Mouse (Mus musculus): ENCODE data around the gene Krtap9-5.

Gene Krtap9-5

DNA sequence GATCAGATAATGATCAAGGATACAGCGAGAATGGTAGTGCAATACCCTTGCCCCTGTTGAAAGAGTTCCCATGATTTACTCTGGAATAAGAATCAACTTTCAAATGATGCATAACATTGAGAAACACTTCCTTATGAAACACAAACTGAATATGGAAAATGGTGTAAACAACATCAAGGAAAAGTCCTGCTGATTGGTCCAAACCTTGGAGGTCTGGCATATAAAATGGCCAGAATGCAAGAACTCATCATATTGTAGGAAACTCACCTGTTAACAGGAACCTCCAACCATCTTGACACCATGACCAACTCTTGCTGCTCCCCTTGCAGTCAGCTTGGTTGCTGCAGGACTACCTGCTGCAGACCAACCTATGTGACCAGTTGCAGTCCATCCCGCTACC is at the start of gene Krtap9-5:
Krtap9-5 (plus strand) TSS at position 301 of the 400 bp plus-strand sequence.
- DNase-seq (ENCODE audit: low spot score in 2 of 2), result no peak

DNA sequence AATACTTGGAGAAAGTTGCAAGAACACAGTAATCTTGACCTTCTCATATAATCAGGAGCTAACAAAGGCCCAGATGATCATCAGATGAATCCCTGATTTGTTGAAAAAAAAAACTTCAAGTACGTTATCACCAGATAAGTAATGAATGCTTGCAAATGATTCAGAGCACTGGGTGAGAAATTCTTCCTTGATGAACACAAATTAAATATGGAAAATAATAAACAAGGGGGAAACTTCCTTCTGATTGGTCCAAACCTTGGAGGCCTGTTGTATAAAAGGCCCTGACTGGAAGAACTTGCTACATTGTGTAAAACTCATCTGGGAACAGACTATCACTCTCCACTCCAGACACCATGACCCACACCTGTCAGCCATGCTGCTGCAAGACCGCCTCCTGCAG is 40.7 kb upstream of the Krtap9-5 start, which contains the start of gene Krtap31-1:
Krtap31-1 (plus strand) TSS at position 301 of the 400 bp plus-strand sequence.
- DNase-seq (ENCODE audit: low spot score in 2 of 2), result no peak

DNA sequence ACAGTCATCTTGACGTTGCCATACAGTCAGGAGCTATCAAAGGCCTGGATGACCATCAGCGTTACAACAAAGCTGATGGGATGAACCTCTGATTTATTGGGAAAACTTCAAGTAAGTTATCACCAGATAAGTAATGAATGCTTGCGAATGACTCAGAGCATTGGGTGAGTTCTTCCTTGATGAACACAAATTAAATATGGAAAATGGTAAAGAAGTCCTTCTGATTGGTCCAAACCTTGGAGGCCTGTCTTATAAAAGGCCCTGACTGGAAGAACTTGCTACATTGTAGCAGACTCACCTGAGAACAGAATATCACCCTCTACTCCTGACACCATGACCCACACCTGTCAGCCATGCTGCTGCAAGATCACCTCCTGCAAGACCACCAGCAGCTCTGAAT is 33.8 kb upstream of the Krtap9-5 start, which contains the start of gene Gm11565:
Gm11565 (plus strand) TSS at position 301 of the 400 bp plus-strand sequence.
- no peak for DNase-seq (ENCODE audit: low spot score in 2 of 2)

DNA sequence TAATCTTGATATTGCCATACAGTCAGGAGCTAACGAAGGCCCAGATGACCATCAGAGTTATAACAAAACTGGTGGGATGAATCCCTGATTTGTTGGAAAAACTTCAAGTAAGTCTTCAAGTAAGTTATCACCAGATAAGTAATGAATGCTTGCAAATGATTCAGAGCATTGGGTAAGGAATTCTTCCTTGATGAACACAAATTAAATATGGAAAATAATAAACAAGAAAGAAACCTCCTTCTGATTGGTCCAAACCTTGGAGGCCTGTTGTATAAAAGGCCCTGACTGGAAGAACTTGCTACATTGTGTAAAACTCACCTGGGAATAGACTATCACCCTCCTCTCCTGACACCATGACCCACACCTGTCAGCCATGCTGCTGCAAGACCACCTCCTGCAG is 12.3 kb upstream of the Krtap9-5 start, which contains the start of gene Krtap31-2:
Krtap31-2 (plus strand) TSS at position 301 of the 400 bp plus-strand sequence.
- DNase-seq (ENCODE audit: low spot score in 2 of 2), result no peak

DNA sequence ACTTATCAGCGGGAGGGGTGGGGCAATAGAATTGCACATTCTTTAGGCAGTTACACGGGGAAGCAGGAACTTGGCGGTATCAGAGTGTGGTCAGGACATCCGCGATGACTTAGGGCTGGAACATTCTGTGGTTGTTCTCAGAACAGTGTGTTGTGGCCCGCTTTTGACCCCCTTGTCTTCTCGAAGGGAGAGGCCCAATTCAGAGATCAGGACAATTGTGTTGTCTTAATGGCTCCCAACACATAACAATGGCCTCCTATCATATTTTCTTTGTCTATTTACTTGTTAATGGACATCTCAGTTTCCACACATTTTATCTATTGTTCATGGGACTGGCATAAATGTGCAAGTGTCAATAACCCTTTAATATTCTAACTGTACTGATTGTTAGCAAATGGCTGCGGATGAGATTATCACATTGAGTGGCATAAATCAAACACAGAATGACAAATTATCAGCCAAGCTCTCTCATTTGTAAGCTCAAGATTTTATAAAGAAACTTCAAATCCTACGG is 10.5 kb upstream of the Krtap9-5 start:
- DNase-seq (ENCODE audit: low spot score in 2 of 2), result no peak

DNA sequence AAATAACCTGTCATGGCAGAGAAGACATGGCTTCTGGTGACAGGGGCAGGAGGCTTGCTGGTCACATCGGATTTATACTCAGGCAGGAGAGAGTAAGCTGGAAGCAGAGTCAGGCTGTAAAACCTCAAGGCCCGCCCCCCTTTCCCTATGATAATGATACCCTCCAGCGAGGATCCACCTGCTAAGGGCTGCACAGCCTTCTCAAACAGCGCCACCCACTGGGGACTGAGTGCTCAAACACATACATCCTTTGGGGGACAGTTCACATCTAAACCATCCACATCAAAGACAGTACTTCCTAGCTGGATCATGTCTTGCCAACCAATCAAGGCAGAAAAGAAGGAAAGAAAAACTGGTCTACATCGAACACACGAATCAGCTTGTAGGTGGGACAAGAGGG is 15.9 kb downstream of the Krtap9-5 start:
- no peak for DNase-seq (ENCODE audit: low spot score in 2 of 2)

DNA sequence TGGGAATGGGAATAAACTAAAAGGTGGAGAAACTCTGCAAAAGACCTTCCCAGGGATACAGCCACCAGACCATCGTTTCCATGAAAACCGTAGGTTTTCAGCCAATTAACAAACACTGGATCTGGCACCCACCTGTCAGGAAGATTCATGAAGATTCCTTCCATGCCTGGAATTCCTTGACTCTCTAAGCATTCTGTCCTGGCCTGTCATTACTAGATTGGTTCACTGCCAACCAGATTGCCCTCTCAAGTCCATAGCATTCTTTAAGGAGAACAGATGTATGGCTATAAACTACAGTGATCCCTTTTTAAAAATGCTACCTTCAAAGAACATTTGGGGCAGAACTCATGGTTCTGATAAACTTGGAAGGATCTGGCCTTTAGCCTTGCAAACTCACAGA is 17.7 kb downstream of the Krtap9-5 start:
- no peak for DNase-seq (ENCODE audit: low spot score in 2 of 2)

DNA sequence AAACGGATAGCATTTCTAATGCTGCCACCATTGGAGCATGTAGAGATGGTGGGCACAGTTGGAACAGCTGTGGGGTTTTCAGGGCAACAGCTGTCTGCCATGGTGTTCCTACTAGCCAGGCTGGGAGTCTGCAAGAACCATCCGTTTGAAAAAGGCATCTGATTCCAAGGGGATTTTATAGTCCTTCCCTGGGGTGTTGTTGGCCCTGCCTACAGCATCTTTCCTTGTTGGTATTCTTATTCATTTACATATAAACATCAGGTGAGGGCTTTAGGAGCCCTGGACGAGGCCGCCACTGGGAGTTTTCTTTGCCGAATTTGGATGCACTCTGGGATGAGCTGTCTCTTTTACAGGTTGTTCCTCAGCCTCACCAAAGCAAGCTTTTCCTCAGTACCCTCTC is 30.7 kb downstream of the Krtap9-5 start, which contains the start of gene Krtap29-1:
Krtap29-1 (minus strand) TSS at position 101 of the 400 bp plus-strand sequence.
- DNase-seq (ENCODE audit: low spot score in 2 of 2), result no peak

DNA sequence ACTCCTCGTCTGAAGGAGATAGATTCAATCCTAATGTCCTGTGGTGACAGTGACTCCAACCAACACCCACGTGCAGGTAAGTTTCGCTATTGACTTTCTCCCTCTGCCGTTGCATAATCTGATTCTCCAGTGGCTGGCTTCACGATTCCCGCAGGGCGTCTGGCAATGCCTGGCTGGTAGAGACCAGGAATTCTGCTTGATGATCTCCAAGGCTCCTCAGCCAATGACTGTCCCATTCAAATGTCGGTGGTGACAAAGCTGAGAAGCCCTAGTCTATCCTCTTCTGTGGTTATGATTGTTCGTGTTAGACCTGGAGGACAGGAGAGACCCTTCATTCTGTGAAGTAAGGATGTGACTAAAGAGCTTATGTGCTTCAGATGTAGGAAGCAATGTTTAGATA is 34.5 kb downstream of the Krtap9-5 start:
- DNase-seq (ENCODE audit: low spot score in 2 of 2), result no peak

DNA sequence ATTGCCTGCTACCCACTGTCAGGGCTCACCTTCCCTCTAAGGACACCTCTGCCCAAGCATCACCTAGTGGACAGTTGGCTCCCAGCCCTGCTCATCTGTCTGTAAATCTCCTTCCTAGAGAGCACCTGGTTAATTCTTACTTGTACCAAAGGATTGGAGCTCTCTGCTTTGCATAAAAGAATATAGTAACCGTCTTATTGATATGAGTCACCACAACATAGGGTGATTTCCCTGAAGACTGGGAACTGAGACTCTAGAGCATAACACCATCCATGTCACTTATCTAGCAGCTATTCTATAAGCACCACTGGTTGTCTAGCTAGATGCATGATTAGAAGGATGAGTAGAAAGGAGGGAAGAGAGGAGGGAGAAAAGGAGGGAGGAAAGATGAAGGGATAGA is 35.2 kb downstream of the Krtap9-5 start:
- no peak for DNase-seq (ENCODE audit: low spot score in 2 of 2)

DNA sequence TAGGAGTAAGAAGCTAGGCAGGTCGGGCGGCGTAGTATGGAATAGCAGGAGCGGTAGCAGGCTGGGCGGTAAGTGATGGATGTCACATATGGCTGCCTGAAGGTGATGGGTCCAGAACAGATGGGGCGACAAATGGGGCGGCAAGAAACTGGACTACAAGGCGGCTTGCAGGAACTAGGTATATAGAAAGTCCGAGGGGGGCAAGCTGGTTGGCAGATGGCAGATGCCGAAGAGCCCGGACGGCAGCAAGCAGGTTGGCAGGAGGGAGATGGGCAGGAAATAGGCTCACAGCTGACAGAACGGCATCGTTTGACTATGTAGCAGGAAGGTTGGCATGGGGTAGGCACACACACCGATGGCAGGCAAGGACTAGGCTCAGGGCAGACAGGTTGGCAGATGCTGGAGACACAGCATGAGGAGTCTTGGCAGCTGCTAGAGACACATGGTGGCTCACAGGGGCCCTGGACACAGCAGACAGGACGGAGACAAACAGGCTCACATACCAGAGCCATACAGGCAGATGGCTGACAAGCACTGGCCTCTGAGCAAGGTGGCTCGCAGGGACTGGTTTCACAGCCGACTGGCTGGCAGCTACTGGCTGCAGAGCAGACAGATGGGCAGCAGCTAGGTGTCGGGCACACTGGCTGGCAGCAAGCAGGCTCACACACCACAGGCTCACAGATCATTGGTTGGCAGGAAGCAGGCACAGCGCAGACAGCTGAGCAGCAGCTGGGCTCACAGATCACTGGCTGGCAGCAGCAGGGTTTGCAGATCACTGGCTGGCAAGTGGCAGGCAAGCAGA is 37.2 kb downstream of the Krtap9-5 start:
- DNase-seq (ENCODE audit: low spot score in 2 of 2), result no peak

DNA sequence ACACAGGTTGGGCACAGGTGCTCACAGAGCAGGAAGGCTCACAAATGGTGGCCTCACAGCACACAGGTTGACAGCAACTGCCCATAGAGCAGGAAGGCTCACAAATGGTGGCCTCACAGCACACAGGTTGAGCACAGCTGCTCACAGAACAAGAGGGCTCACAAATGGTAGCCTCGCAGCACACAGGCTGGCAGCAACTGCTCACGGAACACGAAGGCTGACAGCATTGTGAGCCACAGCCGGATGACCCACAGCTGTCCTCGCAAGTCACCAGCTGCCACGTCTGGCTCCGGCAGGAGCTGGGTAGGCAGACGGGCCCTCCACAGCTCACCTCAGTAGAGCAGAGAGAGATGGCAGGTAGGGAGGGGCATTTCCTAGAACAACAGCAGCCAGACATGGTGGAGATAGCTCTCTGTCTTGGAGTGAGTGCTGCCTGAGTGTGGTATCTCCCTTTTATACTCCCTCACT is 37.9 kb downstream of the Krtap9-5 start, which contains the start of gene Krtap16-1:
Krtap16-1 (minus strand) TSS at position 418 of the 468 bp plus-strand sequence.
- no peak for DNase-seq (ENCODE audit: low spot score in 2 of 2)

DNA sequence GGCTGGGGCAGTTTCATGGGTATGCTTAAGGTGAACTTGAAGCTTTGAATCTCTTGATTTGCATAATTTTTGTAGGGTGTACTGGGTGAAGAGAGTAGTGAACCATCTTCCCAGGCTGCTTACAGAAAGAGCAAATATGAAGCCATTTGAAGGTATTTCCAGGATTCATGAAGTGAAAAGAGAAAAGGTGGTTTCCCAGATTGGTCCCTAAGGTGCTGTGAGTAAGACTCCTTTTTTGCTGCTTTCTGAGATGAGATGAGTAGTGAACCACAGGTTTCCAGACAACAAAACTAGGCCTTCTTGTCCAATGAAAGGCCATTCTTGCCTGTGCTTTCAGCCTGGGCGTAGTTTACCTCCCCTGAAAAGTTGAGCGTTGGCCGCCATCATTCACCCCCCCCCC is 40.3 kb downstream of the Krtap9-5 start:
- no peak for DNase-seq (ENCODE audit: low spot score in 2 of 2)

DNA sequence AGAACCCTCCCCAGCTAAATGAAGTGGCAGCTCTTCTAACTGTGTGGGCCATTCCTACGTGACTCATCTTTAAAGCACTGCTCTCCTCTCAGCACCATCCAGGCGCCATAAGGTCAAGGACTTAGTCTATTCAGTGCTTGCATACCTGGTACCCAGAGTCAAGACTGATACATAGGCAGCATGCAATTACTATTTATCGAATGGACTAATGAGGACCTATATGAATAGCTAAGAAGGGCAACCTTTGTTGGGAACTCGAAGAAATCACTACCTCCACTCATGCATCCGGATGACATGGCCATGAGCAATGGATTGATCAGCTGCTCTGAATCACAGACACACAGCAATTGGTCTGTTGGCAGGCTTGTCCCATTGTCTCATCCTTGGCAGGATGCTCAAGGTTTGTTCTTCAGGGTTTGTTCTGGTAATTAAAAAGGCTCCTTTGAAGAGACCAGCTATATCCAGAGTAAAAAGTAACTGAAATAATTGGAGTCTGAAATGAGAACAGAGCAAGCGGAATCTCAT is 41.7 kb downstream of the Krtap9-5 start:
- DNase-seq (ENCODE audit: low spot score in 2 of 2), result no peak

DNA sequence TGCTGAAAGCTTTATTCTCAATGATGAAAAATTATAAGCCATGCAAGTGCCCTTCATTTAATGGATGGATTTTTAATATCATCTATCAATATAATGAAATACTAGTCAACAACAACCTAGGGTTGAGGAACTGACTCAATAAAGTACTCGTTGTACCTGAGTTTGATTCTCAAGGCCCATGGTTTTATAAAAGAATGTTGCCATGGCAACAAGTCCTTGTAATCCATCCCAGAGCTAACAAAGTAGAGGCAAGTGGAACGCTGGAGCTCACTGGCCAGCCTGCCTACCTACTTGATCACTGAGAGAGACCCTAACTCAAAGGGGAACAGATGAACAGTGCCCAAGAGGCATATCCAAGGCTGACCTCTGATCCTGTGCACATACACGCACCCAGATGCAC is 42.3 kb downstream of the Krtap9-5 start:
- DNase-seq (ENCODE audit: low spot score in 2 of 2), result peak in 1 of 2 experiments; percentile 12

DNA sequence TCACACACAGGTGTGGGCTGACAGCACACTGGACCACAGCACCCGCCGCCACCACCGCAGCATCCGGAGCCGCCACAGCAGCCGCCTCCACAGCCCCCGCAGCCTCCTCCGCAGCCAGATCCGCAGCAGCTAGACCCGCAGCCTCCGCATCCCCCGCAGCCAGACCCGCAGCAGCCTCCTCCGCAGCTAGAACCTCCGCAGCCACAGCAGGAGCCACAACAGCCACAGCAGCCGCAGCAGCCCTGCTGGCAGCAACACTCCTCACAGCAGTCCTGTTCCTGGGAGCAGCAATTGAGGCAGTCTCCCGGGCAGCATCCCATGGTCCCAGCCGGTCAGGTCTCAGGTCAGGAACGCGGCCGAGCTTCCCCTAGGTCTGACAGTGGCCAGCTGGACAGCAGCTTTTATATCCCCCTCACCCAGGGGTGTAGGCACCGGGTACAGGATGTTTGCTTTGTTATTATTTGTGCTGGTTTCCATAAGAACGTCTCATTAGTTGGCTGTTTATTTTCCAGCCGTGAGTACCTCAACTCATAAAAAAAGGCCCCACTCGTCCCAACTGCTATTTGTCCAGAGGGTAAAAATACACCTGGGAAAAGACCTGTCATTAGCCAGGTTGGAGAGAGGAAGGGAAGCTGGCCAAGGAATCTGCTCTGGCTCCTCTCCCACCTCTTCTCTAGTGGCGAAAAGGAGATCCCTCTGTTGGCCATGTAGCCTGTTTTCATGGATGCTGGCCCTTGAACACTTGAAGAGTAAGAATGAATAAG is 45.5 kb downstream of the Krtap9-5 start, which contains the start of gene Krtap17-1:
Krtap17-1 (minus strand) TSS at position 375 of the 764 bp plus-strand sequence.
- no peak for DNase-seq (ENCODE audit: low spot score in 2 of 2)

DNA sequence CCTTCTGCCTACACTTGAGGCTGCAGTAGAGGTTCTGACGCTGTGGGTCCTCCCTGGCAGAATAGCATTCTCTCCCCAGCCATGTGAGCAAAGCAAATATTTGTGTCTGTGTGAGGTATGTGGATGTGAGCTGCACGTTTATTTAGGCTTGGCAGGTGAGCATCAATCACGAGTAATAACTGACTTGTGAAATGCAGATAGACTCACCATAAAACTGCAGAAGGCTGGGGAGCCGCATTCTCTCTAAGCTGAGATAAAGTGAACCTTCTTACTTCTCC is 46.0 kb downstream of the Krtap9-5 start:
- DNase-seq (ENCODE audit: low spot score in 2 of 2), result no peak

DNA sequence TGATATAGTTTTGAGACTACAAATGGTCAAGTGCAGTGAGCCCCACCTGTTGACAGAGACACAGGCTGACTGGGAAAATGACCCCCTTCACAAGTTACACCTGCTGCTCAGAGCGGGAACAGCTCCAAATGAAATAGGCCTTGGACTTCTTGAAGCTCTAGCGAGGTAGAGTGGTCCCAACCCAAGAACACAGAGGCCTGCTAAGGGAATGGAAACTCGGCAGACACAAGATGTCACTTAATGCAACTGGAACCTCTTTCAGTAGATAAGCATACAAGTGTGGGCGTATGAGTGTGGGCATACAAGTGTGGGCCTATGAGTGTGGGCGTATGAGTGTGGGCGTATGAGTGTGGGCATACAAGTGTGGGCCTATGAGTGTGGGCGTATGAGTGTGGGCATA is 50.8 kb downstream of the Krtap9-5 start:
- no peak for DNase-seq (ENCODE audit: low spot score in 2 of 2)
